Mouse (Mus musculus): ENCODE results near the gene Armh2. TPM values are rescaled to one million over a fixed set of nuclear protein-coding genes. Genes with fewer than 3 reads are reported as not detected.

The Armh2 gene
- total and polyA plus RNA-seq, 2 experiments from 2014 or later: not detected

- Histone ChIP-seq H3K27ac (ENCODE audit: low read depth, low read length) (no peak overlapping the region), H3K4me1 (ENCODE audit: insufficient read depth, low read length) (no peaks in the 10 kb centered on the region), H3K9me3 (ENCODE audit: low read length) (no peaks in the 10 kb centered on the region), H3K4me2 (ENCODE audit: low read depth, low read length, poor library complexity, severe bottlenecking) (no peak overlapping the region), H3K36me3 (ENCODE audit: insufficient read depth, low read length) (no peaks in the 10 kb centered on the region), H3K4me3 (ENCODE audit: low read depth, low read length) (no peak overlapping the region), H3K9ac (replicated peaks; ENCODE audit: low read length, poor library complexity, severe bottlenecking) (no peak overlapping the region), H3K27me3 (ENCODE audit: insufficient read depth, low read length) (no peaks in the 10 kb centered on the region)
- TF ChIP-seq CTCF (IDR thresholded peaks at IDR 0.05): no peak
- ATAC-seq (ENCODE audit: low FRiP score): no peak
- 88% methylated on average over 3 of the region's 3 CpGs for WGBS
- DNase-seq (ENCODE audit: low spot score): no peak
These were observed 6.8 kb downstream of the Armh2 start for GRCm38 (mm10) chr13:24747823-24748222.

GRCm38 (mm10) chr13:24750807-24751206 lies 9.8 kb downstream of the Armh2 start:
- no peak for TF ChIP-seq CTCF (IDR thresholded peaks at IDR 0.05)
- WGBS: 94% methylated on average over 8 of the region's 8 CpGs

GRCm38 (mm10) chr13:24751396-24751795 lies 10.4 kb downstream of the Armh2 start:
- no peak overlapping the region for H3K27ac ChIP-seq (ENCODE audit: low read depth, low read length)
- DNase-seq (ENCODE audit: low spot score): no peak
- no peak overlapping the region for H3K9ac ChIP-seq (replicated peaks; ENCODE audit: low read length, poor library complexity, severe bottlenecking)
- H3K9me3 ChIP-seq (ENCODE audit: low read length): no peaks in the 10 kb centered on the region
- no peaks in the 10 kb centered on the region for H3K36me3 ChIP-seq (ENCODE audit: insufficient read depth, low read length)
- TF ChIP-seq CTCF (IDR thresholded peaks at IDR 0.05): no peak
- no peaks in the 10 kb centered on the region for H3K4me1 ChIP-seq (ENCODE audit: insufficient read depth, low read length)
- no peak overlapping the region for H3K4me2 ChIP-seq (ENCODE audit: low read depth, low read length, poor library complexity, severe bottlenecking)
- H3K27me3 ChIP-seq (ENCODE audit: insufficient read depth, low read length): no peaks in the 10 kb centered on the region
- ATAC-seq (ENCODE audit: low FRiP score): no peak
- 88% methylated on average over 8 of the region's 8 CpGs for WGBS
- H3K4me3 ChIP-seq (ENCODE audit: low read depth, low read length): no peak overlapping the region

More at GRCm38 (mm10) chr13:24750807-24751206, 9.8 kb downstream of the Armh2 start:
- ATAC-seq (ENCODE audit: low FRiP score) (no peak), DNase-seq (ENCODE audit: low spot score) (no peak)
- Histone ChIP-seq H3K27me3 (ENCODE audit: insufficient read depth, low read length) (no peaks in the 10 kb centered on the region), H3K4me1 (ENCODE audit: insufficient read depth, low read length) (no peaks in the 10 kb centered on the region), H3K9me3 (ENCODE audit: low read length) (no peaks in the 10 kb centered on the region), H3K27ac (ENCODE audit: low read depth, low read length) (no peak overlapping the region), H3K9ac (replicated peaks; ENCODE audit: low read length, poor library complexity, severe bottlenecking) (no peak overlapping the region), H3K36me3 (ENCODE audit: insufficient read depth, low read length) (no peaks in the 10 kb centered on the region), H3K4me2 (ENCODE audit: low read depth, low read length, poor library complexity, severe bottlenecking) (no peak overlapping the region), H3K4me3 (ENCODE audit: low read depth, low read length) (no peak overlapping the region)

- Histone ChIP-seq H3K4me3 (ENCODE audit: low read depth, low read length) (no peak overlapping the region), H3K27me3 (ENCODE audit: insufficient read depth, low read length) (no peaks in the 10 kb centered on the region), H3K27ac (ENCODE audit: low read depth, low read length) (no peak overlapping the region), H3K9ac (replicated peaks; ENCODE audit: low read length, poor library complexity, severe bottlenecking) (no peak overlapping the region), H3K4me1 (ENCODE audit: insufficient read depth, low read length) (no peaks in the 10 kb centered on the region), H3K9me3 (ENCODE audit: low read length) (no peaks in the 10 kb centered on the region), H3K4me2 (ENCODE audit: low read depth, low read length, poor library complexity, severe bottlenecking) (no peak overlapping the region), H3K36me3 (ENCODE audit: insufficient read depth, low read length) (no peaks in the 10 kb centered on the region)
- DNase-seq (ENCODE audit: low spot score): no peak
- no peak for TF ChIP-seq CTCF (IDR thresholded peaks at IDR 0.05)
- WGBS: 99% methylated on average over 3 of the region's 3 CpGs
- no peak for ATAC-seq (ENCODE audit: low FRiP score)
These were observed 15.7 kb downstream of the Armh2 start for GRCm38 (mm10) chr13:24756756-24757155.

GRCm38 (mm10) chr13:24757820-24758564 lies 17.0 kb downstream of the Armh2 start:
- no peak overlapping the region for H3K4me3 ChIP-seq (ENCODE audit: low read depth, low read length)
- no peak for TF ChIP-seq CTCF (IDR thresholded peaks at IDR 0.05)
- ATAC-seq (ENCODE audit: low FRiP score): no peak
- no peaks in the 10 kb centered on the region for H3K4me1 ChIP-seq (ENCODE audit: insufficient read depth, low read length)
- no peaks in the 10 kb centered on the region for H3K36me3 ChIP-seq (ENCODE audit: insufficient read depth, low read length)
- H3K9me3 ChIP-seq (ENCODE audit: low read length): no peaks in the 10 kb centered on the region
- no peak overlapping the region for H3K27ac ChIP-seq (ENCODE audit: low read depth, low read length)
- 94% methylated on average over 12 of the region's 12 CpGs for WGBS
- H3K27me3 ChIP-seq (ENCODE audit: insufficient read depth, low read length): no peaks in the 10 kb centered on the region
- no peak for DNase-seq (ENCODE audit: low spot score)
- H3K4me2 ChIP-seq (ENCODE audit: low read depth, low read length, poor library complexity, severe bottlenecking): no peak overlapping the region
- H3K9ac ChIP-seq (replicated peaks; ENCODE audit: low read length, poor library complexity, severe bottlenecking): no peak overlapping the region

GRCm38 (mm10) chr13:24759451-24759850 lies 18.4 kb downstream of the Armh2 start:
- H3K27me3 ChIP-seq (ENCODE audit: insufficient read depth, low read length): no peaks in the 10 kb centered on the region
- no peak overlapping the region for H3K4me2 ChIP-seq (ENCODE audit: low read depth, low read length, poor library complexity, severe bottlenecking)
- no peaks in the 10 kb centered on the region for H3K36me3 ChIP-seq (ENCODE audit: insufficient read depth, low read length)
- no peaks in the 10 kb centered on the region for H3K9me3 ChIP-seq (ENCODE audit: low read length)
- H3K4me3 ChIP-seq (ENCODE audit: low read depth, low read length): no peak overlapping the region
- ATAC-seq (ENCODE audit: low FRiP score) (no peak), DNase-seq (ENCODE audit: low spot score) (no peak)
- H3K9ac ChIP-seq (replicated peaks; ENCODE audit: low read length, poor library complexity, severe bottlenecking): no peak overlapping the region
- 94% methylated on average over 10 of the region's 10 CpGs for WGBS
- no peak overlapping the region for H3K27ac ChIP-seq (ENCODE audit: low read depth, low read length)
- TF ChIP-seq CTCF (IDR thresholded peaks at IDR 0.05): no peak
- no peaks in the 10 kb centered on the region for H3K4me1 ChIP-seq (ENCODE audit: insufficient read depth, low read length)

Data from midbrain, postnatal 0 days (tissue).